Mouse (Mus musculus) midbrain, postnatal 0 days (tissue): ENCODE data around the gene Cdiptos. TPM values are rescaled to one million over a fixed set of nuclear protein-coding genes. Genes with fewer than 3 reads are reported as not detected.

Experiments used
- ATAC-seq: fragments of 200-750 bp; cut with Nextera tagmentation; 2 replicates; pipeline ENCODE4 v1.8.0; 2017; ENCODE audit warnings: moderate number of reproducible peaks, mild to moderate bottlenecking, moderate TSS enrichment, moderate library complexity; ENCODE audit not compliant: low FRiP score
- DNase-seq: peaks from one replicate; pipeline ENCODE4 v3.0.0-alpha.2; 2015; ENCODE audit warnings: low spot score
- H3K27ac ChIP-seq: fragments of 300-500 bp; sonication (generic); 2 replicates; pipeline ENCODE4 v1.5.1; 2014; ENCODE audit warnings: low read depth, mild to moderate bottlenecking, low read length, mixed read lengths
- H3K27me3 ChIP-seq: fragments of 300-500 bp; sonication (generic); 2 replicates; pipeline ENCODE4 v1.6.1; 2014; ENCODE audit warnings: low read length, control low read depth, mixed read lengths; ENCODE audit not compliant: insufficient read depth
- H3K36me3 ChIP-seq: fragments of 300-500 bp; sonication (generic); 2 replicates; pipeline ENCODE4 v1.6.1; 2014; ENCODE audit warnings: low read length, control low read depth, mixed read lengths; ENCODE audit not compliant: insufficient read depth
- H3K4me1 ChIP-seq: fragments of 300-500 bp; sonication (generic); 2 replicates; pipeline ENCODE4 v1.6.1; 2014; ENCODE audit warnings: mild to moderate bottlenecking, control low read depth, antibody characterized with exemption, low read length, mixed read lengths; ENCODE audit not compliant: insufficient read depth
- H3K4me2 ChIP-seq: fragments of 300-500 bp; sonication (generic); 2 replicates; pipeline ENCODE4 v1.6.1; 2014; ENCODE audit warnings: low read depth, mild to moderate bottlenecking, low read length, mixed read lengths; ENCODE audit not compliant: poor library complexity, severe bottlenecking
- H3K4me3 ChIP-seq: fragments of 300-500 bp; sonication (generic); 2 replicates; pipeline ENCODE4 v1.5.1; 2014; ENCODE audit warnings: low read depth, mild to moderate bottlenecking, low read length, moderate library complexity
- H3K9ac ChIP-seq: fragments of 300-500 bp; sonication (generic); replicated peaks from 2 replicates; pipeline ENCODE4 v1.6.1; 2014; ENCODE audit warnings: mild to moderate bottlenecking, low read length, moderate library complexity, mixed read lengths; ENCODE audit not compliant: poor library complexity, severe bottlenecking
- H3K9me3 ChIP-seq: fragments of 300-500 bp; sonication (generic); 2 replicates; pipeline ENCODE4 v1.6.1; 2016; ENCODE audit warnings: low read length, control low read depth
- CTCF ChIP-seq: IDR thresholded peaks from 2 replicates; pipeline ENCODE4 v1.5.1; 2016; ENCODE audit warnings: antibody characterized with exemption, mild to moderate bottlenecking
- WGBS: fragments of 180-500 bp; shearing (Covaris S2); extraction: QIAGEN DNeasy Blood & Tissue Kit; methylation state at CpG from one replicate; pipeline ENCODE4 v1.1.7; 2014; 5-methylcytosine and 5-hydroxymethylcytosine counted together
- polyA plus RNA-seq: library from polyadenylated mRNA; unstranded; fragments of >200 nt; fragmentation: Nextera tagmentation; extraction: Ambion mirVana; gene quantifications from 2 replicates; pipeline ENCODE4 v1.2.1, GENCODE M21; 2015
- total RNA-seq: library from RNA; depleted of rRNA; stranded (reverse); fragments of >200 nt; gene quantifications from 2 replicates; pipeline ENCODE4 v1.2.3, GENCODE M21; 2014

The Cdiptos gene
- total and polyA plus RNA-seq, 2 experiments from 2014 or later = 0.79 TPM; not detected in 1

GRCm38 (mm10) chr7:127016481-127016485 lies 40.4 kb upstream of the Cdiptos start, which contains the start of gene Pagr1b:
TSS of gene Pagr1b (minus strand) at chr7:127016484.
- Histone ChIP-seq H3K4me1 (peaks cover 36% of the 10 kb centered on the region), H3K36me3 (peaks cover 12% of the 10 kb centered on the region; the same call in 1 of the 2 replicates), H3K4me2 (peak within 1 kb of the TSS; percentile 93), H3K4me3 (peak within 1 kb of the TSS; percentile 52), H3K9ac (peak within 1 kb of the TSS; percentile 70), H3K27ac (peak within 1 kb of the TSS; percentile 86), H3K27me3 (no peaks in the 10 kb centered on the region), H3K9me3 (no peaks in the 10 kb centered on the region)
- ATAC-seq = no peak
- DNase-seq = no peak
- no peak for TF ChIP-seq CTCF

GRCm38 (mm10) chr7:127016081-127016480 lies 40.2 kb upstream of the Cdiptos start:
- WGBS = 0% methylated on average over 10 of the region's 10 CpGs
- no peak for TF ChIP-seq CTCF
- ATAC-seq (no peak), DNase-seq (peak; percentile 58)
- peaks cover 36% of the 10 kb centered on the region for H3K4me1 ChIP-seq
- peak overlapping the region; percentile 86 for H3K27ac ChIP-seq
- H3K27me3 ChIP-seq = no peaks in the 10 kb centered on the region
- no peaks in the 10 kb centered on the region for H3K9me3 ChIP-seq
- H3K4me2 ChIP-seq = peak overlapping the region; percentile 93
- peak overlapping the region; percentile 70 for H3K9ac ChIP-seq
- peaks cover 12% of the 10 kb centered on the region; the same call in 1 of the 2 replicates for H3K36me3 ChIP-seq
- peak overlapping the region; percentile 52 for H3K4me3 ChIP-seq

DNA sequence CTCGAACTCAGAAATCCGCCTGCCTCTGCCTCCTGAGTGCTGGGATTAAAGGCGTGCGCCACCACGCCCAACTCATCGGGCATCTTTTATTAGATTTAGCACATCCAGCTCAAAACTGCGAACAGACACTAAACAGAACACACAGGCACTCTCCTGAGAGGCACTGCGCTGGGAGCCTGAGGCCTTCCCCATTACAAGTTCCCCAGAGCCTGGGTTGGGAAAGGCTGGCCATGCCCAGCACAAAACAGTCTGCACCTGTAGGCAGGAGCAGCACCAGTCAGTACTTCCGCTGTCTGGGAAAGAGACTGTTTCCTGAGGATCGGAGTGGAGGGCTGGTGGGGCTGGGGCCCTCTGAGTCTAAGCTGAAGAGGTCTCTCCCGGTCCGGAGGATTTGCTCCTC lies 39.1 kb upstream of the Cdiptos start:
- Histone ChIP-seq H3K27me3 (no peaks in the 10 kb centered on the region), H3K36me3 (peaks cover 12% of the 10 kb centered on the region; the same call in 1 of the 2 replicates), H3K9me3 (no peaks in the 10 kb centered on the region), H3K4me3 (no peak overlapping the region), H3K4me2 (no peak overlapping the region), H3K9ac (no peak overlapping the region), H3K4me1 (peaks cover 30% of the 10 kb centered on the region), H3K27ac (no peak overlapping the region)
- WGBS = 95% methylated on average over 12 of the region's 12 CpGs
- no peak for ATAC-seq
- DNase-seq = no peak
- no peak for TF ChIP-seq CTCF

GRCm38 (mm10) chr7:127014320-127014719 lies 38.4 kb upstream of the Cdiptos start, which contains the start of gene Mvp:
TSS of gene Mvp (minus strand) at chr7:127014621.
- Histone ChIP-seq H3K9ac (0 out of 2 replicates have a peak within 1 kb of the TSS, but pooled peaks have one; percentile 0), H3K36me3 (peaks cover 12% of the 10 kb centered on the region; the same call in 1 of the 2 replicates), H3K4me1 (peaks cover 24% of the 10 kb centered on the region), H3K27ac (no peak within 1 kb of the TSS), H3K4me2 (peak within 1 kb of the TSS; percentile 93; the same call in 1 of the 2 replicates), H3K9me3 (no peaks in the 10 kb centered on the region), H3K4me3 (peak within 1 kb of the TSS; percentile 18; the same call in 1 of the 2 replicates), H3K27me3 (no peaks in the 10 kb centered on the region)
- no peak for TF ChIP-seq CTCF
- no peak for DNase-seq
- 80% methylated on average over 11 of the region's 11 CpGs for WGBS
- ATAC-seq = no peak

GRCm38 (mm10) chr7:127013385-127013784 lies 37.5 kb upstream of the Cdiptos start:
- Histone ChIP-seq H3K9me3 (no peaks in the 10 kb centered on the region), H3K27me3 (no peaks in the 10 kb centered on the region), H3K4me3 (no peak overlapping the region), H3K4me2 (no peak overlapping the region), H3K27ac (no peak overlapping the region), H3K36me3 (peaks cover 12% of the 10 kb centered on the region; the same call in 1 of the 2 replicates), H3K9ac (no peak overlapping the region), H3K4me1 (peaks cover 14% of the 10 kb centered on the region)
- WGBS = 95% methylated on average over 6 of the region's 6 CpGs
- DNase-seq = no peak
- ATAC-seq = no peak
- TF ChIP-seq CTCF = no peak

DNA sequence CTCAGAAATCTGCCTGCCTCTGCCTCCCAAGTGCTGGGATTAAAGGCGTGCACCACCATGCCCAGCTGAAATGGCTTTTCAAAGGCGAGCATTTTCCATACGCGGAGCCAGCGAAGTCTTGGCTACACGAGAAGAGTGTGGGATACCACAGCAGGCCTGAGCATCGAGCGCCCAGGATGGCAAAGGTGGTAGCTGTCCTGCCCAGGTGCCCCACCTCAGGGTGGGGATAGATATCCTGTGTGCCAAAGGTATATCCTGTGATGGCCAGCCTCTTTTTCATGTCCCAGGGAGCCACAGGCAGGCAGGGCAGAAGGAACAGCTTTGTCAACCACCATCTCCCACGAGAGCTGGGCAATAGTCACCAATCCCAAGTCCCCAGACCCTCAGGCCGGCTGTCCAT lies 36.9 kb upstream of the Cdiptos start:
- DNase-seq = no peak
- no peak for ATAC-seq
- H3K4me2 ChIP-seq = no peak overlapping the region
- 96% methylated on average over 10 of the region's 10 CpGs for WGBS
- H3K36me3 ChIP-seq = peaks cover 12% of the 10 kb centered on the region; the same call in 1 of the 2 replicates
- TF ChIP-seq CTCF = no peak
- H3K9ac ChIP-seq = no peak overlapping the region
- no peak overlapping the region for H3K27ac ChIP-seq
- no peaks in the 10 kb centered on the region for H3K27me3 ChIP-seq
- no peak overlapping the region for H3K4me3 ChIP-seq
- H3K4me1 ChIP-seq = peaks cover 10% of the 10 kb centered on the region; the same call in 1 of the 2 replicates
- H3K9me3 ChIP-seq = no peaks in the 10 kb centered on the region

DNA sequence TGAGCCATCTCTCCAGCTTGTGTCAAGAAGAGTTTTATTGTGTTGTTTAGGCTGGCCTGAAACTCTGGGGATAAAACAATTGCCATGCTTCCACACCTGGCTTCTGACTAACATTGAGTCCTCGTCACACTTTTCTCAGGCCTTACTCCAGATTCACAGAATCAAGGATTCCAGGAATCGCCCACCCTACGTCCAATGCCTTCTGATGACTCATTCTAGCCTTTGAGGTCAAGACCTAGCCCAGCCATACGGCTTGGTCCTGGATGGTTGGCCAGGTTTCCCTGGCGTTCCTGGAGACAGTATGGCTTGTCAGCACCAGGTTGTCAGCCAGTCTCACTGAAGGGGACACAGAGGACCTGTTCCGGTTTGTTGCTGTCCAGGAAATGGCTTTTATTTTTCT lies 36.5 kb upstream of the Cdiptos start:
- H3K9me3 ChIP-seq = no peaks in the 10 kb centered on the region
- no peak overlapping the region for H3K27ac ChIP-seq
- ATAC-seq = no peak
- H3K4me1 ChIP-seq = peaks cover 8% of the 10 kb centered on the region; the same call in 1 of the 2 replicates
- H3K4me2 ChIP-seq = no peak overlapping the region
- no peaks in the 10 kb centered on the region for H3K27me3 ChIP-seq
- H3K4me3 ChIP-seq = no peak overlapping the region
- DNase-seq = no peak
- 89% methylated on average over 6 of the region's 6 CpGs for WGBS
- H3K9ac ChIP-seq = no peak overlapping the region
- H3K36me3 ChIP-seq = peaks cover 12% of the 10 kb centered on the region; the same call in 1 of the 2 replicates
- no peak for TF ChIP-seq CTCF
